Mouse (Mus musculus) cerebellum, adult 2 months (tissue): Measurements from ENCODE around the gene Tiam1. TPM values are rescaled to one million over a fixed set of nuclear protein-coding genes. Genes with fewer than 3 reads are reported as not detected.

Experiments
- DNase-seq, 2 experiments: peaks; one replicate each; pipeline ENCODE4 v3.0.0; 2021
- H3K27ac ChIP-seq: fragments of 200-500 bp; 2 replicates; pipeline ENCODE4 v1.5.1; 2012; ENCODE audit warnings: low read length, control low read depth, inconsistent platforms; ENCODE audit not compliant: insufficient read depth
- H3K27me3 ChIP-seq: fragments of 200-500 bp; 2 replicates; pipeline ENCODE4 v1.6.1; 2012; ENCODE audit warnings: inconsistent platforms, mild to moderate bottlenecking, low read length, moderate library complexity; ENCODE audit not compliant: control insufficient read depth, insufficient read depth
- H3K4me1 ChIP-seq: fragments of 200-500 bp; 2 replicates; pipeline ENCODE4 v1.6.1; 2011; ENCODE audit warnings: low read length; ENCODE audit not compliant: control insufficient read depth, insufficient read depth
- H3K4me3 ChIP-seq: fragments of 200-500 bp; replicated peaks from 2 replicates; pipeline ENCODE3; 2011; ENCODE audit warnings: mild to moderate bottlenecking, low read depth, low read length, control low read depth; ENCODE audit not compliant: insufficient read depth
- CTCF ChIP-seq: fragments of 200-500 bp; IDR thresholded peaks from 2 replicates; pipeline ENCODE4 v1.5.1; 2011; ENCODE audit warnings: low read depth, mild to moderate bottlenecking, control low read depth, low read length, moderate library complexity, borderline replicate concordance; ENCODE audit not compliant: insufficient read depth
- POLR2A ChIP-seq: fragments of 200-500 bp; IDR thresholded peaks from 2 replicates; pipeline ENCODE4 v1.6.1; 2011; ENCODE audit warnings: low read length, control low read depth, borderline replicate concordance; ENCODE audit not compliant: insufficient read depth
- WGBS: fragments of 180-500 bp; shearing (Covaris S2); methylation state at CpG from one replicate; pipeline ENCODE4 v1.1.7; 2018; 5-methylcytosine and 5-hydroxymethylcytosine counted together
- polyA plus RNA-seq: library from polyadenylated mRNA; depleted of rRNA; stranded (reverse); fragments of >200 nt; gene quantifications from 2 replicates; pipeline ENCODE4 v1.2.3, GENCODE M21; 2012

The Tiam1 gene
- polyA plus RNA-seq, 1 experiment = 73.6 TPM

- peak overlapping the region; percentile 89 for H3K4me3 ChIP-seq
- no peaks in the 10 kb centered on the region for H3K4me1 ChIP-seq
- H3K27me3 ChIP-seq = no peaks in the 10 kb centered on the region
- DNase-seq = peak; percentile 71 to 73
- H3K27ac ChIP-seq = peak overlapping the region; percentile 10; the same call in 1 of the 2 replicates
- TF ChIP-seq CTCF (no peak), POLR2A (no peak)
- WGBS = under 1% methylated on average over 57 of the region's 57 CpGs
Observed at GRCm38 (mm10) chr16:90142574-90143415, 774 bp downstream of the Tiam1 start.

- H3K4me1 ChIP-seq = no peaks in the 10 kb centered on the region
- WGBS = 4% methylated on average over 20 of the region's 20 CpGs
- no peak overlapping the region for H3K27ac ChIP-seq
- peak overlapping the region; percentile 89 for H3K4me3 ChIP-seq
- no peak for DNase-seq
- no peaks in the 10 kb centered on the region for H3K27me3 ChIP-seq
- TF ChIP-seq POLR2A (no peak), CTCF (no peak)
Observed at GRCm38 (mm10) chr16:90142247-90142573, 1.4 kb downstream of the Tiam1 start.

GRCm38 (mm10) chr16:90141556-90141955 lies 2.0 kb downstream of the Tiam1 start:
- 67% methylated on average over 9 of the region's 9 CpGs for WGBS
- no peak for DNase-seq
- Histone ChIP-seq H3K27me3 (no peaks in the 10 kb centered on the region), H3K4me3 (no peak overlapping the region), H3K27ac (no peak overlapping the region), H3K4me1 (no peaks in the 10 kb centered on the region)
- TF ChIP-seq CTCF (no peak), POLR2A (no peak)

- Histone ChIP-seq H3K4me1 (no peaks in the 10 kb centered on the region), H3K27ac (no peak overlapping the region), H3K27me3 (no peaks in the 10 kb centered on the region), H3K4me3 (no peak overlapping the region)
- TF ChIP-seq CTCF = no peak
- no peak for TF ChIP-seq POLR2A
- 94% methylated on average over 10 of the region's 10 CpGs for WGBS
- DNase-seq = no peak
Observed at GRCm38 (mm10) chr16:90140571-90140970, 3.0 kb downstream of the Tiam1 start.

GRCm38 (mm10) chr16:90139696-90140095 lies 3.9 kb downstream of the Tiam1 start:
- H3K27ac ChIP-seq = no peak overlapping the region
- 60% methylated on average over 9 of the region's 9 CpGs for WGBS
- no peaks in the 10 kb centered on the region for H3K27me3 ChIP-seq

GRCm38 (mm10) chr16:90138151-90138550 lies 5.4 kb downstream of the Tiam1 start:
- Histone ChIP-seq H3K4me1 (no peaks in the 10 kb centered on the region), H3K27ac (no peak overlapping the region), H3K27me3 (no peaks in the 10 kb centered on the region), H3K4me3 (no peak overlapping the region)
- no peak for DNase-seq
- TF ChIP-seq CTCF = no peak
- TF ChIP-seq POLR2A = no peak
- 86% methylated on average over 12 of the region's 12 CpGs for WGBS

More at GRCm38 (mm10) chr16:90139696-90140095, 3.9 kb downstream of the Tiam1 start:
- no peak for TF ChIP-seq POLR2A
- no peak for TF ChIP-seq CTCF
- no peaks in the 10 kb centered on the region for H3K4me1 ChIP-seq
- no peak overlapping the region for H3K4me3 ChIP-seq
- DNase-seq = no peak

- WGBS = 98% methylated on average over 23 of the region's 23 CpGs
- no peaks in the 10 kb centered on the region for H3K4me1 ChIP-seq
- TF ChIP-seq POLR2A (no peak), CTCF (no peak)
- DNase-seq = no peak
- H3K27me3 ChIP-seq = no peaks in the 10 kb centered on the region
- H3K27ac ChIP-seq = no peak overlapping the region
- H3K4me3 ChIP-seq = no peak overlapping the region
Observed at GRCm38 (mm10) chr16:90137175-90137574, 6.4 kb downstream of the Tiam1 start.

- Histone ChIP-seq H3K4me3 (no peak overlapping the region), H3K4me1 (no peaks in the 10 kb centered on the region), H3K27me3 (no peaks in the 10 kb centered on the region), H3K27ac (no peak overlapping the region)
- no peak for DNase-seq
- TF ChIP-seq POLR2A = no peak
- TF ChIP-seq CTCF = peak; percentile 40; the same call in 1 of the 2 replicates
- WGBS = 95% methylated on average over 3 of the region's 3 CpGs
Observed at GRCm38 (mm10) chr16:90135580-90135979, 8.0 kb downstream of the Tiam1 start.
